Mouse (Mus musculus): ENCODE data around the gene Hp. TPM values are rescaled to one million over a fixed set of nuclear protein-coding genes. Genes with fewer than 3 reads are reported as not detected.

The Hp gene
- polyA plus RNA-seq, 1 experiment from 2014 or later = 1.1 TPM

GRCm38 (mm10) chr8:109584293-109584692, 5.3 kb upstream of the Hp start:
- DNase-seq (ENCODE audit: low spot score) = no peak
- Histone ChIP-seq H3K4me3 (ENCODE audit: low read depth, low read length) (no peak overlapping the region), H3K9me3 (ENCODE audit: control insufficient read depth, low read length) (no peaks in the 10 kb centered on the region; the same call in 1 of the 2 replicates), H3K36me3 (ENCODE audit: control insufficient read depth, insufficient read depth, low read length) (no peaks in the 10 kb centered on the region), H3K27me3 (ENCODE audit: control insufficient read depth, insufficient read depth, low read length) (no peaks in the 10 kb centered on the region), H3K9ac (ENCODE audit: low read length) (no peak overlapping the region), H3K4me2 (ENCODE audit: low read depth, severe bottlenecking) (no peak overlapping the region), H3K27ac (replicated peaks; ENCODE audit: low read depth, low read length) (no peak overlapping the region), H3K4me1 (ENCODE audit: control insufficient read depth, insufficient read depth, low read length) (no peaks in the 10 kb centered on the region)
- 84% methylated on average over 4 of the region's 4 CpGs for WGBS
- ATAC-seq (ENCODE audit: insufficient number of reproducible peaks, low FRiP score, low TSS enrichment, low read depth) = no peak

DNA sequence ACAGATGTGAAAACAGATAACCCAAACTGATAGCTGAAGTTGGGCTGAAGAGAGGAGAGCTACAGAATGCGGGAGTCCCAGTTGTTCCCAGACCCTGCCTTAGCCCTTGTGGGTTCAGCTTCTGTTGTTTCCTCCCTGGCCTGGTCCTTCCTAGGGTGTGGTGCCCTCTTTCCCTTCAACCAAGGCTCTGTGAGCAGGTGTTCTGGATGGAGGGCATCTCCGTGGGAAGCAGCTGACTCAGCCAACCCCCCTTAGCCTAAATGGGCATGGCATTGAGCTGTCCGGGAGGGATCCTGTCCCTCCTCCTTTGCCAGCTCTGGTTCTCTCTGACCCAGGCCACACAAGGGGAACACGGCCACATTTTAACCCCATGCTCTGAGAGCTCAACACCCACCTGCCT, 2.7 kb downstream of the Hp start:
- 78% methylated on average over 4 of the region's 4 CpGs for WGBS
- no peaks in the 10 kb centered on the region for H3K4me1 ChIP-seq (ENCODE audit: control insufficient read depth, insufficient read depth, low read length)
- H3K36me3 ChIP-seq (ENCODE audit: control insufficient read depth, insufficient read depth, low read length) = no peaks in the 10 kb centered on the region
- H3K9ac ChIP-seq (ENCODE audit: low read length) = no peak overlapping the region
- ATAC-seq (ENCODE audit: insufficient number of reproducible peaks, low FRiP score, low TSS enrichment, low read depth) (no peak), DNase-seq (ENCODE audit: low spot score) (no peak)
- H3K27ac ChIP-seq (replicated peaks; ENCODE audit: low read depth, low read length) = no peak overlapping the region
- no peak overlapping the region for H3K4me3 ChIP-seq (ENCODE audit: low read depth, low read length)
- H3K4me2 ChIP-seq (ENCODE audit: low read depth, severe bottlenecking) = no peak overlapping the region
- no peaks in the 10 kb centered on the region for H3K27me3 ChIP-seq (ENCODE audit: control insufficient read depth, insufficient read depth, low read length)
- H3K9me3 ChIP-seq (ENCODE audit: control insufficient read depth, low read length) = no peaks in the 10 kb centered on the region

DNA sequence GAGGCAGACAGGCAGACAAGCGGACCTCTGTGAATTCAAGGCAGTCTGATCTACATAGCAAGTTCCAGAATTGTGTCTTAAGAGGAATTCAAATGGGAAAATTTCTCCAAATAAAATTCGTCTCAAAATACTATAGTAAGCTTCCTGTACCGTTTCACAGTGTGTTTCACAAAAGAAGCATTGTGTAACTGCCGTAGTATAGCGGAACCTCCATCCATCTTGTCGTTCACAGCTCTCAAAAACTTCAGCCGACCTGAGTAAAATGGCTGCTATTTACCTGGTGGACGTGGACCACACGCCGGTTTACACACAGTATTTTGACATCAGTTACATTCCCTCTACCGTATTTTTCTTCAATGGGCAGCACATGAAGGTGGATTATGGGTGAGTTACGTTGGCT, 7.8 kb downstream of the Hp start:
- H3K4me1 ChIP-seq (ENCODE audit: control insufficient read depth, insufficient read depth, low read length) = no peaks in the 10 kb centered on the region
- H3K27ac ChIP-seq (replicated peaks; ENCODE audit: low read depth, low read length) = no peak overlapping the region
- H3K4me2 ChIP-seq (ENCODE audit: low read depth, severe bottlenecking) = no peak overlapping the region
- ATAC-seq (ENCODE audit: insufficient number of reproducible peaks, low FRiP score, low TSS enrichment, low read depth) = no peak
- no peak overlapping the region for H3K4me3 ChIP-seq (ENCODE audit: low read depth, low read length)
- H3K9ac ChIP-seq (ENCODE audit: low read length) = no peak overlapping the region
- H3K9me3 ChIP-seq (ENCODE audit: control insufficient read depth, low read length) = no peaks in the 10 kb centered on the region
- no peaks in the 10 kb centered on the region for H3K36me3 ChIP-seq (ENCODE audit: control insufficient read depth, insufficient read depth, low read length)
- WGBS = 91% methylated on average over 12 of the region's 12 CpGs
- DNase-seq (ENCODE audit: low spot score) = no peak
- H3K27me3 ChIP-seq (ENCODE audit: control insufficient read depth, insufficient read depth, low read length) = no peaks in the 10 kb centered on the region

GRCm38 (mm10) chr8:109565498-109566333, 13.3 kb downstream of the Hp start, which contains the start of the genes Dhx38 and Txnl4b:
Gene Dhx38, minus strand, starts transcription at chr8:109565861.
Gene Txnl4b, plus strand, starts transcription at chr8:109565892.
- peak; percentile 99 for ATAC-seq (ENCODE audit: insufficient number of reproducible peaks, low FRiP score, low TSS enrichment, low read depth)
- Histone ChIP-seq H3K4me3 (ENCODE audit: low read depth, low read length) (peak within 1 kb of the TSS; percentile 77), H3K27me3 (ENCODE audit: control insufficient read depth, insufficient read depth, low read length) (no peaks in the 10 kb centered on the region), H3K36me3 (ENCODE audit: control insufficient read depth, insufficient read depth, low read length) (peaks cover 7% of the 10 kb centered on the region), H3K27ac (replicated peaks; ENCODE audit: low read depth, low read length) (peak within 1 kb of the TSS; percentile 78; the same call in 1 of the 2 replicates), H3K9ac (ENCODE audit: low read length) (peak within 1 kb of the TSS; percentile 96), H3K9me3 (ENCODE audit: control insufficient read depth, low read length) (no peaks in the 10 kb centered on the region), H3K4me1 (ENCODE audit: control insufficient read depth, insufficient read depth, low read length) (peaks cover 3% of the 10 kb centered on the region; the same call in 1 of the 2 replicates), H3K4me2 (ENCODE audit: low read depth, severe bottlenecking) (peak within 1 kb of the TSS; percentile 74)
- under 1% methylated on average over 52 of the region's 52 CpGs for WGBS
- peak; percentile 97 for DNase-seq (ENCODE audit: low spot score)

- peak overlapping the region; percentile 96 for H3K9ac ChIP-seq (ENCODE audit: low read length)
- H3K9me3 ChIP-seq (ENCODE audit: control insufficient read depth, low read length) = no peaks in the 10 kb centered on the region
- H3K36me3 ChIP-seq (ENCODE audit: control insufficient read depth, insufficient read depth, low read length) = peaks cover 15% of the 10 kb centered on the region
- H3K4me3 ChIP-seq (ENCODE audit: low read depth, low read length) = peak overlapping the region; percentile 77
- peak overlapping the region; percentile 74 for H3K4me2 ChIP-seq (ENCODE audit: low read depth, severe bottlenecking)
- WGBS = 4% methylated on average over 10 of the region's 10 CpGs
- no peak overlapping the region for H3K27ac ChIP-seq (replicated peaks; ENCODE audit: low read depth, low read length)
- ATAC-seq (ENCODE audit: insufficient number of reproducible peaks, low FRiP score, low TSS enrichment, low read depth) = no peak
- peaks cover 3% of the 10 kb centered on the region; the same call in 1 of the 2 replicates for H3K4me1 ChIP-seq (ENCODE audit: control insufficient read depth, insufficient read depth, low read length)
- no peak for DNase-seq (ENCODE audit: low spot score)
- H3K27me3 ChIP-seq (ENCODE audit: control insufficient read depth, insufficient read depth, low read length) = no peaks in the 10 kb centered on the region
Measured at GRCm38 (mm10) chr8:109564766-109565165, 14.2 kb downstream of the Hp start.

DNA sequence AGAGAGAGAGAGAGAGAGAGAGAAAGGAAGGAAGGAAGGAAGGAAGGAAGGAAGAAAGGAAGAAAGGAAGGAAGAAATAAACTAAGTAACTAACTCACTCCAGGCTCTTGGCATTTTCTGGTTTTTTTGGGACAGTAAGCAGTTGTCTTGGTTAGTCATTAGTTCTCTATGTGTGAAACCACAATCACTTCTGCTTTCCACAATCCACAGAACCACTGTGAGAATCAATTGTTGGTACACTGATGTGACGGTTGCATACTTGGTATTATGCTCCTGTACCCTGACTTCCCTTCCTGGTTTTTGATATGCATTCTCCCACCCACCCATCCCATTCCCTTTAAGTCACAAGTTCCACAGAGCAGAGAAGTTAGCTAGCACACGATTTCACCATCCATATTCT, 15.1 kb downstream of the Hp start:
- no peak for ATAC-seq (ENCODE audit: insufficient number of reproducible peaks, low FRiP score, low TSS enrichment, low read depth)
- WGBS = 84% methylated on average over 2 of the region's 2 CpGs
- no peaks in the 10 kb centered on the region for H3K9me3 ChIP-seq (ENCODE audit: control insufficient read depth, low read length)
- no peaks in the 10 kb centered on the region for H3K27me3 ChIP-seq (ENCODE audit: control insufficient read depth, insufficient read depth, low read length)
- H3K4me3 ChIP-seq (ENCODE audit: low read depth, low read length) = no peak overlapping the region
- no peak overlapping the region for H3K9ac ChIP-seq (ENCODE audit: low read length)
- no peak for DNase-seq (ENCODE audit: low spot score)
- H3K36me3 ChIP-seq (ENCODE audit: control insufficient read depth, insufficient read depth, low read length) = peaks cover 22% of the 10 kb centered on the region
- peaks cover 3% of the 10 kb centered on the region; the same call in 1 of the 2 replicates for H3K4me1 ChIP-seq (ENCODE audit: control insufficient read depth, insufficient read depth, low read length)
- H3K4me2 ChIP-seq (ENCODE audit: low read depth, severe bottlenecking) = no peak overlapping the region; the same call in 1 of the 2 replicates
- no peak overlapping the region for H3K27ac ChIP-seq (replicated peaks; ENCODE audit: low read depth, low read length)

DNA sequence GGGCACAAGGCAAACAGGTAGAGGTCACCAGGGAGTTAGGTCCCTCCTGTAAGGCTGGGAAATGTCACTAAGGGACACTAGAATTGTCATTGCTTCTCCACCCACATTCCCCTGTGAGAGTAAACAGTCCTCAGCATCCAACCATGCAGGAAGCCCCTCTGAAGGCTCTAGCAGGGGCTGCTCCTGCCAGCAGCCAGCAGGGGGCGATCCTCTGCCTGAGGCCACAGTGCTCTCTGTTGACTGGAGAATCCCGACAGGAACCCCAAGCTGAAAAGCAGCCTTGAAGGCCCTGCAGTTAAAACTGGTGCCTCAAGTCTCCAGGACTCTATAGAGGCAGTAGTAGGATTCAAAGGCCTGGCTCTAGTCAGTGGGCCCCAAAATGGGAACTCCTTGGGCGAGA, 27.3 kb downstream of the Hp start:
- Histone ChIP-seq H3K27me3 (ENCODE audit: control insufficient read depth, insufficient read depth, low read length) (no peaks in the 10 kb centered on the region), H3K27ac (replicated peaks; ENCODE audit: low read depth, low read length) (no peak overlapping the region), H3K36me3 (ENCODE audit: control insufficient read depth, insufficient read depth, low read length) (peaks cover 56% of the 10 kb centered on the region), H3K9me3 (ENCODE audit: control insufficient read depth, low read length) (no peaks in the 10 kb centered on the region), H3K4me3 (ENCODE audit: low read depth, low read length) (no peak overlapping the region), H3K9ac (ENCODE audit: low read length) (no peak overlapping the region), H3K4me1 (ENCODE audit: control insufficient read depth, insufficient read depth, low read length) (no peaks in the 10 kb centered on the region), H3K4me2 (ENCODE audit: low read depth, severe bottlenecking) (no peak overlapping the region)
- ATAC-seq (ENCODE audit: insufficient number of reproducible peaks, low FRiP score, low TSS enrichment, low read depth) (no peak), DNase-seq (ENCODE audit: low spot score) (peak; percentile 55)
- 42% methylated on average over 3 of the region's 3 CpGs for WGBS

GRCm38 (mm10) chr8:109544049-109544448, 34.9 kb downstream of the Hp start:
- Histone ChIP-seq H3K4me3 (ENCODE audit: low read depth, low read length) (no peak overlapping the region), H3K27me3 (ENCODE audit: control insufficient read depth, insufficient read depth, low read length) (no peaks in the 10 kb centered on the region), H3K9me3 (ENCODE audit: control insufficient read depth, low read length) (no peaks in the 10 kb centered on the region), H3K4me1 (ENCODE audit: control insufficient read depth, insufficient read depth, low read length) (no peaks in the 10 kb centered on the region), H3K27ac (replicated peaks; ENCODE audit: low read depth, low read length) (no peak overlapping the region), H3K36me3 (ENCODE audit: control insufficient read depth, insufficient read depth, low read length) (peaks cover 18% of the 10 kb centered on the region), H3K4me2 (ENCODE audit: low read depth, severe bottlenecking) (no peak overlapping the region), H3K9ac (ENCODE audit: low read length) (no peak overlapping the region)
- DNase-seq (ENCODE audit: low spot score) (no peak), ATAC-seq (ENCODE audit: insufficient number of reproducible peaks, low FRiP score, low TSS enrichment, low read depth) (no peak)
- WGBS = 69% methylated on average over 1 of the region's 3 CpGs
